Mouse (Mus musculus) heart, embryonic 11.5 days (tissue): ENCODE measurements at regions not wholly inside any gene's neighbourhood (a gene's known extent, or its start where the extent isn't known, plus 50 kb on each side); places are given as distances from the start of the nearest gene placed in this dataset.
"Not testable (repeated sequence)": the region's sequence is repeated elsewhere in the genome, so short reads cannot be mapped to it uniquely, and the experiment has no call there.

Source experiments
- ATAC-seq: fragments of 200-750 bp; cut with Nextera tagmentation; replicated peaks from 2 replicates; pipeline ENCODE4 v1.8.0; 2017; ENCODE audit warnings: moderate library complexity; ENCODE audit not compliant: insufficient number of reproducible peaks, low FRiP score, low TSS enrichment
- H3K27ac ChIP-seq: fragments of 300-500 bp; sonication (generic); 2 replicates; pipeline ENCODE4 v1.5.1; 2014; ENCODE audit warnings: mild to moderate bottlenecking, low read depth, low read length
- H3K27me3 ChIP-seq: fragments of 300-500 bp; sonication (generic); 2 replicates; pipeline ENCODE4 v1.6.1; 2014; ENCODE audit warnings: mild to moderate bottlenecking, low read length, mixed read lengths; ENCODE audit not compliant: control insufficient read depth, insufficient read depth
- H3K36me3 ChIP-seq: fragments of 300-500 bp; sonication (generic); 2 replicates; pipeline ENCODE4 v1.6.1; 2014; ENCODE audit warnings: mild to moderate bottlenecking, low read length, moderate library complexity, mixed read lengths; ENCODE audit not compliant: control insufficient read depth, insufficient read depth
- H3K4me1 ChIP-seq: fragments of 300-500 bp; sonication (generic); 2 replicates; pipeline ENCODE4 v1.6.1; 2014; ENCODE audit warnings: low read length; ENCODE audit not compliant: control insufficient read depth, insufficient read depth
- H3K4me2 ChIP-seq: fragments of 300-500 bp; sonication (generic); 2 replicates; pipeline ENCODE4 v1.6.1; 2014; ENCODE audit warnings: mild to moderate bottlenecking, moderate library complexity
- H3K4me3 ChIP-seq: fragments of 300-500 bp; sonication (generic); 2 replicates; pipeline ENCODE4 v1.5.1; 2014; ENCODE audit warnings: low read depth, low read length
- H3K9ac ChIP-seq: fragments of 300-500 bp; sonication (generic); 2 replicates; pipeline ENCODE4 v1.6.1; 2014; ENCODE audit warnings: mild to moderate bottlenecking, low read depth, low read length, moderate library complexity
- H3K9me3 ChIP-seq: fragments of 300-500 bp; sonication (generic); replicated peaks from 2 replicates; pipeline ENCODE4 v1.6.1; 2016; ENCODE audit warnings: low read length; ENCODE audit not compliant: control insufficient read depth
- WGBS: fragments of 180-500 bp; shearing (Covaris S2); extraction: QIAGEN DNeasy Blood & Tissue Kit; methylation state at CpG from one replicate; pipeline ENCODE4 v1.1.7; 2014; ENCODE audit not compliant: insufficient replicate concordance; 5-methylcytosine and 5-hydroxymethylcytosine counted together

- no peaks in the 10 kb centered on the region for H3K4me1 ChIP-seq
- no peaks in the 10 kb centered on the region for H3K9me3 ChIP-seq
- H3K4me3 ChIP-seq = no peak overlapping the region
- H3K27ac ChIP-seq = no peak overlapping the region
- no peaks in the 10 kb centered on the region for H3K36me3 ChIP-seq
- 81% methylated on average over 4 of the region's 4 CpGs for WGBS
- ATAC-seq = no peak
- H3K27me3 ChIP-seq = no peaks in the 10 kb centered on the region
- no peak overlapping the region for H3K9ac ChIP-seq
- H3K4me2 ChIP-seq = no peak overlapping the region
Measured at GRCm38 (mm10) chr16:23726562-23726961, 164.2 kb downstream of the Sst start.

GRCm38 (mm10) chr16:23721745-23722144 is 169.0 kb downstream of the Sst start:
- no peak for ATAC-seq
- Histone ChIP-seq H3K4me2 (no peak overlapping the region), H3K9me3 (no peaks in the 10 kb centered on the region), H3K27me3 (no peaks in the 10 kb centered on the region), H3K36me3 (no peaks in the 10 kb centered on the region), H3K4me1 (no peaks in the 10 kb centered on the region), H3K9ac (no peak overlapping the region), H3K27ac (no peak overlapping the region), H3K4me3 (no peak overlapping the region)

GRCm38 (mm10) chr16:23701156-23701555 is 180.5 kb upstream of the Masp1 start:
- WGBS = 30% methylated on average over 1 of the region's 1 CpGs
- Histone ChIP-seq H3K4me1 (no peaks in the 10 kb centered on the region), H3K27me3 (no peaks in the 10 kb centered on the region)

GRCm38 (mm10) chr16:23694226-23694625 is 173.6 kb upstream of the Masp1 start:
- not testable (repeated sequence) for H3K9ac ChIP-seq, H3K9me3 ChIP-seq, H3K27ac ChIP-seq, H3K4me3 ChIP-seq, H3K27me3 ChIP-seq, H3K4me1 ChIP-seq, ATAC-seq, H3K36me3 ChIP-seq, H3K4me2 ChIP-seq

More at GRCm38 (mm10) chr16:23701156-23701555, 180.5 kb upstream of the Masp1 start:
- Histone ChIP-seq H3K4me3 (no peak overlapping the region), H3K36me3 (no peaks in the 10 kb centered on the region), H3K4me2 (no peak overlapping the region), H3K27ac (no peak overlapping the region), H3K9me3 (no peaks in the 10 kb centered on the region), H3K9ac (no peak overlapping the region)
- ATAC-seq = no peak

GRCm38 (mm10) chr16:23690061-23690460 is 169.4 kb upstream of the Masp1 start:
- H3K4me3 ChIP-seq = no peak overlapping the region
- H3K4me1 ChIP-seq = no peaks in the 10 kb centered on the region
- H3K27ac ChIP-seq = no peak overlapping the region
- H3K36me3 ChIP-seq = no peaks in the 10 kb centered on the region
- no peaks in the 10 kb centered on the region for H3K9me3 ChIP-seq
- no peak overlapping the region for H3K4me2 ChIP-seq
- H3K27me3 ChIP-seq = no peaks in the 10 kb centered on the region
- no peak for ATAC-seq
- 87% methylated on average over 2 of the region's 2 CpGs for WGBS
- H3K9ac ChIP-seq = no peak overlapping the region

GRCm38 (mm10) chr16:23686783-23687182 is 166.2 kb upstream of the Masp1 start:
- Histone ChIP-seq H3K27ac (no peak overlapping the region), H3K36me3 (no peaks in the 10 kb centered on the region), H3K9me3 (no peaks in the 10 kb centered on the region), H3K27me3 (no peaks in the 10 kb centered on the region), H3K9ac (no peak overlapping the region), H3K4me3 (no peak overlapping the region), H3K4me2 (no peak overlapping the region), H3K4me1 (no peaks in the 10 kb centered on the region)
- 78% methylated on average over 8 of the region's 8 CpGs for WGBS
- no peak for ATAC-seq

GRCm38 (mm10) chr16:23680434-23680833 is 159.8 kb upstream of the Masp1 start:
- Histone ChIP-seq H3K4me3 (no peak overlapping the region), H3K27ac (no peak overlapping the region), H3K36me3 (no peaks in the 10 kb centered on the region), H3K4me2 (peak overlapping the region; percentile 15; the same call in 1 of the 2 replicates), H3K9me3 (no peaks in the 10 kb centered on the region), H3K4me1 (peaks cover 3% of the 10 kb centered on the region; the same call in 1 of the 2 replicates), H3K9ac (no peak overlapping the region), H3K27me3 (no peaks in the 10 kb centered on the region)
- WGBS = 24% methylated on average over 2 of the region's 2 CpGs
- ATAC-seq = no peak

- no peak overlapping the region for H3K27ac ChIP-seq
- no peak overlapping the region for H3K9ac ChIP-seq
- no peaks in the 10 kb centered on the region for H3K9me3 ChIP-seq
- H3K4me3 ChIP-seq = no peak overlapping the region
- no peak overlapping the region for H3K4me2 ChIP-seq
- no peaks in the 10 kb centered on the region for H3K4me1 ChIP-seq
- H3K27me3 ChIP-seq = no peaks in the 10 kb centered on the region
- no peaks in the 10 kb centered on the region for H3K36me3 ChIP-seq
- no peak for ATAC-seq
- WGBS = 68% methylated on average over 6 of the region's 6 CpGs
Measured at GRCm38 (mm10) chr16:23672375-23672774, 151.8 kb upstream of the Masp1 start.

- Histone ChIP-seq H3K9me3 (no peaks in the 10 kb centered on the region), H3K27me3 (no peaks in the 10 kb centered on the region), H3K4me1 (no peaks in the 10 kb centered on the region), H3K27ac (no peak overlapping the region), H3K9ac (no peak overlapping the region), H3K36me3 (no peaks in the 10 kb centered on the region), H3K4me2 (no peak overlapping the region), H3K4me3 (no peak overlapping the region)
- WGBS = 78% methylated on average over 4 of the region's 4 CpGs
- no peak for ATAC-seq
Measured at GRCm38 (mm10) chr16:23670161-23670560, 149.5 kb upstream of the Masp1 start.
